Mouse (Mus musculus): ENCODE measurements around the gene Chd5. TPM values are rescaled to one million over a fixed set of nuclear protein-coding genes. Genes with fewer than 3 reads are reported as not detected.

The Chd5 gene
- polyA plus RNA-seq, 1 experiment from 2014 or later = 33.5 TPM

DNA sequence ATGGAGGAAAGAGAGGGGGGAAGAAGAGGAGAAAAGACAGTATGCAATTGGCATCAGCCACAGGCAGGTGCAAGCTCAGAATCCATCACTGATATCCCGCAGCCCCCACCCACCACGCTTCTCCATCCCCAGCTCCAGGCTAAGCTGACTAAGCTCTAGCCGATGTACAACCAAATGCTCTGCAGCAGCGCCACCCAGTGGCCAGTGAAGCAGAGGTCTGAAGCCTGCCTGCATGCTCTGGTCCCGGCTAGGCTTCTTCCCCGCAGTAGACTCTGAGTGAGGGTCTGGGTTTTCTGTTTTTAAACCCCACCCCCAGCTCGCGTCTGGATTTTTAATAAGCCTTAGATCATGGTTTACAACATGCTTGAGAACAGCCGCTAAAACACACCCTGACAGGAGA, 96.4 kb downstream of the Chd5 start:
- under 1% methylated on average over 9 of the region's 9 CpGs for WGBS
- peak; percentile 98 for ATAC-seq
- peak overlapping the region; percentile 63 for H3K4me2 ChIP-seq (ENCODE audit: low read length)
- H3K27me3 ChIP-seq (replicated peaks; ENCODE audit: control insufficient read depth, insufficient read depth, low read length) = no peaks in the 10 kb centered on the region
- H3K36me3 ChIP-seq (ENCODE audit: control insufficient read depth, insufficient read depth) = no peaks in the 10 kb centered on the region
- H3K9ac ChIP-seq (replicated peaks; ENCODE audit: low read depth, low read length) = peak overlapping the region; percentile 35; the same call in 1 of the 2 replicates
- no peak overlapping the region for H3K27ac ChIP-seq (ENCODE audit: low read length)
- peak overlapping the region; percentile 29 for H3K4me3 ChIP-seq (replicated peaks; ENCODE audit: low read length)
- H3K9me3 ChIP-seq (ENCODE audit: control insufficient read depth, low read length) = no peaks in the 10 kb centered on the region
- H3K4me1 ChIP-seq (replicated peaks; ENCODE audit: control insufficient read depth, insufficient read depth, low read length) = peaks cover 5% of the 10 kb centered on the region; the same call in 1 of the 2 replicates

DNA sequence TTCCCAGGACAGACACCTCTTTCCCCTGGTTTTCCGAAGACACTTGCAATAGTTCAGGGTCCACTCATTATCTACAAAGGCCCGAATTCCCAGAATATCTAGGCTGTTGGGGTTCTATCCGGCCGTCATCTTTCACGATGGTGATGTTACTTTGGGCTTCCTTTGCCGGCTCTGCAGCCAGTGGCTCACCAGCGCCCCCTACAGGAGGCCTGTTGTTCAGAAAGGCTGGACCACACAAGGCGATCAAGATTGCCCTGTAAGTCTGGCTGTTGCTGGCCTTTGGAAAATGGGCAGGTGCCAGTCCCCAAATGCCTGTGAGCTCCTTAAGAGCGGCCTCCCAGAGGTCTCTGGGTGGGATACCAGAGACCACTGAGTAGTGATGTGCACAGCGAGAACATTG, 96.8 kb downstream of the Chd5 start:
- peak overlapping the region; percentile 63 for H3K4me2 ChIP-seq (ENCODE audit: low read length)
- no peak overlapping the region for H3K27ac ChIP-seq (ENCODE audit: low read length)
- 7% methylated on average over 10 of the region's 10 CpGs for WGBS
- no peaks in the 10 kb centered on the region for H3K9me3 ChIP-seq (ENCODE audit: control insufficient read depth, low read length)
- peak; percentile 74 for ATAC-seq
- no peaks in the 10 kb centered on the region for H3K36me3 ChIP-seq (ENCODE audit: control insufficient read depth, insufficient read depth)
- H3K27me3 ChIP-seq (replicated peaks; ENCODE audit: control insufficient read depth, insufficient read depth, low read length) = no peaks in the 10 kb centered on the region
- H3K4me3 ChIP-seq (replicated peaks; ENCODE audit: low read length) = peak overlapping the region; percentile 29
- H3K9ac ChIP-seq (replicated peaks; ENCODE audit: low read depth, low read length) = peak overlapping the region; percentile 35; the same call in 1 of the 2 replicates
- H3K4me1 ChIP-seq (replicated peaks; ENCODE audit: control insufficient read depth, insufficient read depth, low read length) = peaks cover 5% of the 10 kb centered on the region; the same call in 1 of the 2 replicates

Other genes starting within 250 kb of the Chd5 start
- 0.97 and 1.5 TPM in 2 replicates for gene Tnfrsf25, start 222.7 kb upstream of the Chd5 start, polyA plus RNA-seq (2015; fragmentation: Nextera tagmentation; extraction: Ambion mirVana)
- gene Espn, start 186.3 kb upstream of the Chd5 start, polyA plus RNA-seq (2015; fragmentation: Nextera tagmentation; extraction: Ambion mirVana) = 0.08 and 0.12 TPM in 2 replicates
- not detected in 2 replicates for gene Hes2, start 179.8 kb upstream of the Chd5 start, polyA plus RNA-seq (2015; fragmentation: Nextera tagmentation; extraction: Ambion mirVana)
- 210 and 269 TPM in 2 replicates for gene Acot7, start 160.5 kb upstream of the Chd5 start, polyA plus RNA-seq (2015; fragmentation: Nextera tagmentation; extraction: Ambion mirVana)
- gene Gpr153, start 64.4 kb upstream of the Chd5 start, polyA plus RNA-seq (2015; fragmentation: Nextera tagmentation; extraction: Ambion mirVana) = 4.4 and 6.2 TPM in 2 replicates
- not detected in 2 replicates for gene Hes3, start 47.0 kb upstream of the Chd5 start, polyA plus RNA-seq (2015; fragmentation: Nextera tagmentation; extraction: Ambion mirVana)
- 20.7 and 21.3 TPM in 2 replicates for gene Icmt, start 41.4 kb upstream of the Chd5 start, polyA plus RNA-seq (2015; fragmentation: Nextera tagmentation; extraction: Ambion mirVana)
- 2.4 and 4.0 TPM in 2 replicates for gene Rnf207, start 19.7 kb upstream of the Chd5 start, polyA plus RNA-seq (2015; fragmentation: Nextera tagmentation; extraction: Ambion mirVana)
- gene Rpl22, start 12.9 kb upstream of the Chd5 start, polyA plus RNA-seq (2015; fragmentation: Nextera tagmentation; extraction: Ambion mirVana) = 173 and 196 TPM in 2 replicates
- 5.5 and 5.7 TPM in 2 replicates for gene Nphp4, start 138.1 kb downstream of the Chd5 start, polyA plus RNA-seq (2015; fragmentation: Nextera tagmentation; extraction: Ambion mirVana)
- 15.1 and 19.2 TPM in 2 replicates for gene Kcnab2, start 139.2 kb downstream of the Chd5 start, polyA plus RNA-seq (2015; fragmentation: Nextera tagmentation; extraction: Ambion mirVana)